Mouse (Mus musculus): ENCODE data around the gene Fance.

DNA sequence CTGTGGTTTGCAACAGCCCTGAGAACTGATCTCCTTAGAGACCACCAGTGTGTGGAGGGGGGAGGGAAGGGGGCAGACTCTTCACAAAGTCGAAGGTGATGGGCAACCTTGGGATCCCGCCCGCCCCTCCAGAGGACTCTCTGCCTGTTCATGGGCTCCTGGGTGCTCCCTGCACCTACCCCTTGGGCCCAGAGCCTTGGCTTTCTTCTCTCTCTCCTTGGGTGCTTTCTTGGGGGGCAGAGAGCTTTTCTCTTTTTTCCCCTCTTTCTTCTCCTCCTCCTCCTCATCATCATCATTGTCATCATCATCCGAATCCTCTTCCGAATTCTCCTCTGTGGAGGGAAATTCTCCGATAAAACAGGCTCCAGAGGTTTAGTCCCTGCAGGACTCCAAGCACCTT lies 50.2 kb downstream of the Fance start:
- no peak for TF ChIP-seq EP300 (IDR thresholded peaks at IDR 0.05; ENCODE audit: low read depth)
- no peak for TF ChIP-seq CTCF (IDR thresholded peaks at IDR 0.05; ENCODE audit: low read depth)

Measured in liver, embryonic 14.5 days (tissue).